Mouse (Mus musculus): ENCODE results near the gene Trim33. TPM values are rescaled to one million over a fixed set of nuclear protein-coding genes. Genes with fewer than 3 reads are reported as not detected.

The Trim33 gene
- polyA plus RNA-seq, 1 experiment from 2014 or later: 26.2 TPM

- peaks cover 46% of the 10 kb centered on the region for H3K36me3 ChIP-seq
- WGBS: 91% methylated on average over 4 of the region's 4 CpGs
- H3K4me3 ChIP-seq: no peak overlapping the region
- no peak for DNase-seq (ENCODE audit: low spot score)
- H3K4me1 ChIP-seq (replicated peaks): no peaks in the 10 kb centered on the region
- H3K9me3 ChIP-seq: peaks cover 8% of the 10 kb centered on the region; the same call in 1 of the 2 replicates
- H3K27ac ChIP-seq: no peak overlapping the region
- H3K27me3 ChIP-seq (ENCODE audit: insufficient read depth, poor library complexity, severe bottlenecking): no peaks in the 10 kb centered on the region
Measured at GRCm38 (mm10) chr3:103288761-103289160, 9.7 kb downstream of the Trim33 start.

- 96% methylated on average over 2 of the region's 2 CpGs for WGBS
- no peaks in the 10 kb centered on the region for H3K27me3 ChIP-seq (ENCODE audit: insufficient read depth, poor library complexity, severe bottlenecking)
- peaks cover 36% of the 10 kb centered on the region for H3K36me3 ChIP-seq
- peaks cover 8% of the 10 kb centered on the region; the same call in 1 of the 2 replicates for H3K9me3 ChIP-seq
- H3K27ac ChIP-seq: no peak overlapping the region
- no peak overlapping the region for H3K4me3 ChIP-seq
- H3K4me1 ChIP-seq (replicated peaks): no peaks in the 10 kb centered on the region
- no peak for DNase-seq (ENCODE audit: low spot score)
Measured at GRCm38 (mm10) chr3:103291087-103291486, 12.0 kb downstream of the Trim33 start.

- 80% methylated on average over 6 of the region's 6 CpGs for WGBS
- Histone ChIP-seq H3K27me3 (ENCODE audit: insufficient read depth, poor library complexity, severe bottlenecking) (no peaks in the 10 kb centered on the region), H3K4me3 (no peak overlapping the region), H3K4me1 (replicated peaks) (0 out of 2 replicates have a peak, but pooled peaks cover 4% of the 10 kb centered on the region), H3K27ac (no peak overlapping the region), H3K36me3 (no peaks in the 10 kb centered on the region), H3K9me3 (no peaks in the 10 kb centered on the region)
- no peak for DNase-seq (ENCODE audit: low spot score)
Measured at GRCm38 (mm10) chr3:103305411-103305982, 26.4 kb downstream of the Trim33 start.

- H3K27ac ChIP-seq: no peak overlapping the region
- 85% methylated on average over 5 of the region's 5 CpGs for WGBS
- H3K36me3 ChIP-seq: peaks cover 33% of the 10 kb centered on the region
- 0 out of 2 replicates have a peak, but pooled peaks cover 4% of the 10 kb centered on the region for H3K4me1 ChIP-seq (replicated peaks)
- H3K27me3 ChIP-seq (ENCODE audit: insufficient read depth, poor library complexity, severe bottlenecking): no peaks in the 10 kb centered on the region
- no peak overlapping the region for H3K4me3 ChIP-seq
- no peak for DNase-seq (ENCODE audit: low spot score)
- H3K9me3 ChIP-seq: no peaks in the 10 kb centered on the region
Measured at GRCm38 (mm10) chr3:103309252-103309651, 30.2 kb downstream of the Trim33 start.

GRCm38 (mm10) chr3:103309750-103310149, 30.7 kb downstream of the Trim33 start:
- Histone ChIP-seq H3K9me3 (no peaks in the 10 kb centered on the region), H3K27me3 (ENCODE audit: insufficient read depth, poor library complexity, severe bottlenecking) (no peaks in the 10 kb centered on the region), H3K4me3 (no peak overlapping the region), H3K27ac (no peak overlapping the region), H3K36me3 (peaks cover 38% of the 10 kb centered on the region), H3K4me1 (replicated peaks) (0 out of 2 replicates have a peak, but pooled peaks cover 4% of the 10 kb centered on the region)
- no peak for DNase-seq (ENCODE audit: low spot score)
- WGBS: 74% methylated on average over 1 of the region's 1 CpGs

- Histone ChIP-seq H3K36me3 (peaks cover 75% of the 10 kb centered on the region), H3K27me3 (ENCODE audit: insufficient read depth, poor library complexity, severe bottlenecking) (no peaks in the 10 kb centered on the region), H3K27ac (no peak overlapping the region), H3K4me1 (replicated peaks) (no peaks in the 10 kb centered on the region), H3K4me3 (no peak overlapping the region), H3K9me3 (no peaks in the 10 kb centered on the region)
- DNase-seq (ENCODE audit: low spot score): no peak
Measured at GRCm38 (mm10) chr3:103314291-103314690, 35.2 kb downstream of the Trim33 start.

- DNase-seq (ENCODE audit: low spot score): no peak
- no peaks in the 10 kb centered on the region for H3K9me3 ChIP-seq
- 60% methylated on average over 1 of the region's 1 CpGs for WGBS
- H3K36me3 ChIP-seq: peaks cover 93% of the 10 kb centered on the region
- no peaks in the 10 kb centered on the region for H3K27me3 ChIP-seq (ENCODE audit: insufficient read depth, poor library complexity, severe bottlenecking)
- no peaks in the 10 kb centered on the region for H3K4me1 ChIP-seq (replicated peaks)
- H3K4me3 ChIP-seq: no peak overlapping the region
- H3K27ac ChIP-seq: no peak overlapping the region
Measured at GRCm38 (mm10) chr3:103335371-103335770, 56.3 kb downstream of the Trim33 start.

GRCm38 (mm10) chr3:103346658-103347057, 67.6 kb downstream of the Trim33 start:
- Histone ChIP-seq H3K27ac (no peak overlapping the region), H3K27me3 (ENCODE audit: insufficient read depth, poor library complexity, severe bottlenecking) (no peaks in the 10 kb centered on the region), H3K4me1 (replicated peaks) (no peaks in the 10 kb centered on the region), H3K4me3 (no peak overlapping the region), H3K9me3 (no peaks in the 10 kb centered on the region), H3K36me3 (peaks cover 97% of the 10 kb centered on the region)
- 92% methylated on average over 2 of the region's 2 CpGs for WGBS
- DNase-seq (ENCODE audit: low spot score): no peak

- no peak overlapping the region for H3K4me3 ChIP-seq
- WGBS: 97% methylated on average over 5 of the region's 5 CpGs
- no peak overlapping the region for H3K27ac ChIP-seq
- DNase-seq (ENCODE audit: low spot score): no peak
- H3K4me1 ChIP-seq (replicated peaks): no peaks in the 10 kb centered on the region
- no peaks in the 10 kb centered on the region for H3K27me3 ChIP-seq (ENCODE audit: insufficient read depth, poor library complexity, severe bottlenecking)
- no peaks in the 10 kb centered on the region for H3K9me3 ChIP-seq
- peaks cover 76% of the 10 kb centered on the region for H3K36me3 ChIP-seq
Measured at GRCm38 (mm10) chr3:103353518-103353917, 74.4 kb downstream of the Trim33 start.

GRCm38 (mm10) chr3:103354041-103354440, 74.9 kb downstream of the Trim33 start:
- 91% methylated on average over 2 of the region's 2 CpGs for WGBS
- no peaks in the 10 kb centered on the region for H3K9me3 ChIP-seq
- no peaks in the 10 kb centered on the region for H3K27me3 ChIP-seq (ENCODE audit: insufficient read depth, poor library complexity, severe bottlenecking)
- no peak overlapping the region for H3K27ac ChIP-seq
- H3K4me1 ChIP-seq (replicated peaks): no peaks in the 10 kb centered on the region
- H3K36me3 ChIP-seq: peaks cover 72% of the 10 kb centered on the region
- no peak overlapping the region for H3K4me3 ChIP-seq
- DNase-seq (ENCODE audit: low spot score): no peak

- 88% methylated on average over 7 of the region's 7 CpGs for WGBS
- Histone ChIP-seq H3K4me3 (no peak overlapping the region), H3K36me3 (peaks cover 22% of the 10 kb centered on the region), H3K4me1 (replicated peaks) (no peaks in the 10 kb centered on the region), H3K9me3 (no peaks in the 10 kb centered on the region), H3K27me3 (ENCODE audit: insufficient read depth, poor library complexity, severe bottlenecking) (no peaks in the 10 kb centered on the region), H3K27ac (no peak overlapping the region)
- DNase-seq (ENCODE audit: low spot score): no peak
Measured at GRCm38 (mm10) chr3:103361150-103361549, 82.1 kb downstream of the Trim33 start.

- Histone ChIP-seq H3K9me3 (no peaks in the 10 kb centered on the region), H3K27me3 (ENCODE audit: insufficient read depth, poor library complexity, severe bottlenecking) (no peaks in the 10 kb centered on the region), H3K4me3 (no peak overlapping the region), H3K36me3 (peaks cover 9% of the 10 kb centered on the region; the same call in 1 of the 2 replicates), H3K27ac (no peak overlapping the region), H3K4me1 (replicated peaks) (no peaks in the 10 kb centered on the region)
- DNase-seq (ENCODE audit: low spot score): no peak
- 89% methylated on average over 11 of the region's 11 CpGs for WGBS
Measured at GRCm38 (mm10) chr3:103364182-103364945, 85.3 kb downstream of the Trim33 start.

GRCm38 (mm10) chr3:103367176-103367970, 88.3 kb downstream of the Trim33 start:
- H3K9me3 ChIP-seq: no peaks in the 10 kb centered on the region
- H3K4me3 ChIP-seq: no peak overlapping the region
- no peaks in the 10 kb centered on the region for H3K4me1 ChIP-seq (replicated peaks)
- H3K27ac ChIP-seq: no peak overlapping the region
- no peak for DNase-seq (ENCODE audit: low spot score)
- no peaks in the 10 kb centered on the region for H3K27me3 ChIP-seq (ENCODE audit: insufficient read depth, poor library complexity, severe bottlenecking)
- H3K36me3 ChIP-seq: no peaks in the 10 kb centered on the region
- 87% methylated on average over 11 of the region's 11 CpGs for WGBS
